Mouse (Mus musculus) stomach, postnatal 0 days (tissue): ENCODE results near the gene Spata45. TPM values are rescaled to one million over a fixed set of nuclear protein-coding genes. Genes with fewer than 3 reads are reported as not detected.
A peak's percentile ranks its signal among the peaks of the same experiment; 100 is the strongest.

Experiments
- ATAC-seq: fragments of 200-750 bp; cut with Nextera tagmentation; 2 replicates; pipeline ENCODE4 v1.8.0; 2017; ENCODE audit not compliant: low FRiP score, low TSS enrichment
- DNase-seq: peaks from one replicate; pipeline ENCODE4 v3.0.0-alpha.2; 2016; ENCODE audit warnings: low spot score
- H3K27ac ChIP-seq: fragments of 300-500 bp; sonication (generic); replicated peaks from 2 replicates; pipeline ENCODE4 v1.5.1; 2014; ENCODE audit warnings: mild to moderate bottlenecking, control low read depth
- H3K27me3 ChIP-seq: fragments of 300-500 bp; sonication (generic); 2 replicates; pipeline ENCODE4 v1.6.1; 2014; ENCODE audit warnings: low read length; ENCODE audit not compliant: control insufficient read depth, insufficient read depth
- H3K36me3 ChIP-seq: fragments of 300-500 bp; sonication (generic); 2 replicates; pipeline ENCODE4 v1.6.1; 2014; ENCODE audit warnings: low read length, mixed read lengths; ENCODE audit not compliant: control insufficient read depth, insufficient read depth
- H3K4me1 ChIP-seq: fragments of 300-500 bp; sonication (generic); replicated peaks from 2 replicates; pipeline ENCODE4 v1.6.1; 2014; ENCODE audit warnings: antibody characterized with exemption; ENCODE audit not compliant: control insufficient read depth, insufficient read depth
- H3K4me2 ChIP-seq: fragments of 300-500 bp; sonication (generic); replicated peaks from 2 replicates; pipeline ENCODE4 v1.6.1; 2014; ENCODE audit warnings: low read depth, mild to moderate bottlenecking, control low read depth, moderate library complexity
- H3K4me3 ChIP-seq: fragments of 300-500 bp; sonication (generic); 2 replicates; pipeline ENCODE4 v1.5.1; 2014; ENCODE audit warnings: low read depth, low read length, control low read depth
- H3K9ac ChIP-seq: fragments of 300-500 bp; sonication (generic); 2 replicates; pipeline ENCODE4 v1.6.1; 2014; ENCODE audit warnings: mild to moderate bottlenecking, low read length, control low read depth, mixed read lengths
- H3K9me3 ChIP-seq: fragments of 300-500 bp; sonication (generic); 2 replicates; pipeline ENCODE4 v1.6.1; 2016; ENCODE audit warnings: low read length; ENCODE audit not compliant: control insufficient read depth
- CTCF ChIP-seq: IDR thresholded peaks from 2 replicates; pipeline ENCODE4 v1.5.1; 2016; ENCODE audit warnings: antibody characterized with exemption, low read depth, mild to moderate bottlenecking, moderate library complexity
- EP300 ChIP-seq: optimal IDR thresholded peaks from 2 replicates; pipeline ENCODE3; 2016; ENCODE audit warnings: antibody characterized with exemption
- WGBS: fragments of 180-500 bp; shearing (Covaris S2); extraction: QIAGEN DNeasy Blood & Tissue Kit; methylation state at CpG from one replicate; pipeline ENCODE4 v1.1.7; 2014; 5-methylcytosine and 5-hydroxymethylcytosine counted together
- polyA plus RNA-seq: library from polyadenylated mRNA; unstranded; fragments of >200 nt; fragmentation: Nextera tagmentation; extraction: Ambion mirVana; gene quantifications from 2 replicates; pipeline ENCODE4 v1.2.1, GENCODE M21; 2015

Gene Spata45
- polyA plus RNA-seq, 1 experiment from 2014 or later, result not detected

GRCm38 (mm10) chr1:191046231-191046824 is 9.9 kb downstream of the Spata45 start:
- DNase-seq (no peak), ATAC-seq (peak; percentile 54; the same call in 1 of the 2 replicates)
- Histone ChIP-seq H3K27me3 (no peaks in the 10 kb centered on the region), H3K9ac (no peak overlapping the region), H3K4me3 (no peak overlapping the region), H3K36me3 (no peaks in the 10 kb centered on the region), H3K27ac (peak overlapping the region; percentile 30; the same call in 1 of the 2 replicates), H3K4me1 (no peaks in the 10 kb centered on the region), H3K9me3 (no peaks in the 10 kb centered on the region), H3K4me2 (no peak overlapping the region)
- TF ChIP-seq EP300 (no peak), CTCF (no peak)
- 49% methylated on average over 7 of the region's 7 CpGs for WGBS

- DNase-seq (no peak), ATAC-seq (no peak)
- Histone ChIP-seq H3K36me3 (no peaks in the 10 kb centered on the region), H3K27me3 (no peaks in the 10 kb centered on the region), H3K9ac (no peak overlapping the region), H3K4me3 (no peak overlapping the region), H3K4me2 (no peak overlapping the region), H3K4me1 (no peaks in the 10 kb centered on the region), H3K9me3 (no peaks in the 10 kb centered on the region), H3K27ac (no peak overlapping the region)
- TF ChIP-seq EP300 (no peak), CTCF (no peak)
- 74% methylated on average over 3 of the region's 3 CpGs for WGBS
Measured at GRCm38 (mm10) chr1:191053555-191053954, 17.1 kb downstream of the Spata45 start.

GRCm38 (mm10) chr1:191054870-191055532 is 18.6 kb downstream of the Spata45 start:
- Histone ChIP-seq H3K4me2 (no peak overlapping the region), H3K9me3 (no peaks in the 10 kb centered on the region), H3K27me3 (no peaks in the 10 kb centered on the region), H3K4me3 (no peak overlapping the region), H3K36me3 (no peaks in the 10 kb centered on the region), H3K4me1 (no peaks in the 10 kb centered on the region), H3K27ac (no peak overlapping the region), H3K9ac (no peak overlapping the region)
- DNase-seq (no peak), ATAC-seq (no peak)
- WGBS, result 63% methylated on average over 8 of the region's 8 CpGs
- TF ChIP-seq EP300 (no peak), CTCF (peak; percentile 45)

- 69% methylated on average over 2 of the region's 2 CpGs for WGBS
Measured at GRCm38 (mm10) chr1:191055533-191055873, 19.1 kb downstream of the Spata45 start.

GRCm38 (mm10) chr1:191057461-191057860 is 21.0 kb downstream of the Spata45 start:
- no peaks in the 10 kb centered on the region for H3K27me3 ChIP-seq
- no peaks in the 10 kb centered on the region for H3K4me1 ChIP-seq
- WGBS, result 59% methylated on average over 3 of the region's 3 CpGs
- no peak for DNase-seq
- no peaks in the 10 kb centered on the region for H3K9me3 ChIP-seq
- ATAC-seq, result no peak
- H3K27ac ChIP-seq, result no peak overlapping the region
- H3K9ac ChIP-seq, result no peak overlapping the region
- no peak overlapping the region for H3K4me2 ChIP-seq
- TF ChIP-seq EP300 (no peak), CTCF (peak; percentile 54)
- no peaks in the 10 kb centered on the region for H3K36me3 ChIP-seq
- no peak overlapping the region for H3K4me3 ChIP-seq

More at GRCm38 (mm10) chr1:191055533-191055873, 19.1 kb downstream of the Spata45 start:
- no peaks in the 10 kb centered on the region for H3K36me3 ChIP-seq
- H3K4me1 ChIP-seq, result no peaks in the 10 kb centered on the region
- DNase-seq (no peak), ATAC-seq (no peak)
- H3K9me3 ChIP-seq, result no peaks in the 10 kb centered on the region
- no peak for TF ChIP-seq EP300
- peak; percentile 47 for TF ChIP-seq CTCF
- H3K27me3 ChIP-seq, result no peaks in the 10 kb centered on the region
- H3K9ac ChIP-seq, result no peak overlapping the region
- no peak overlapping the region for H3K4me2 ChIP-seq
- H3K27ac ChIP-seq, result no peak overlapping the region
- H3K4me3 ChIP-seq, result no peak overlapping the region

GRCm38 (mm10) chr1:191062241-191062780 is 25.9 kb downstream of the Spata45 start:
- Histone ChIP-seq H3K4me2 (peak overlapping the region; percentile 91), H3K4me3 (peak overlapping the region; percentile 68), H3K9ac (peak overlapping the region; percentile 83), H3K36me3 (no peaks in the 10 kb centered on the region), H3K4me1 (peaks cover 3% of the 10 kb centered on the region; the same call in 1 of the 2 replicates), H3K27me3 (no peaks in the 10 kb centered on the region), H3K27ac (peak overlapping the region; percentile 46; the same call in 1 of the 2 replicates), H3K9me3 (no peaks in the 10 kb centered on the region)
- WGBS, result 4% methylated on average over 15 of the region's 15 CpGs
- TF ChIP-seq CTCF (no peak), EP300 (no peak)
- ATAC-seq, result peak; percentile 11; the same call in 1 of the 2 replicates
- no peak for DNase-seq
